Mouse (Mus musculus) embryonic fibroblast, embryonic 13.5 days (primary cell): ENCODE measurements around the gene Izumo1r. TPM values are rescaled to one million over a fixed set of nuclear protein-coding genes. Genes with fewer than 3 reads are reported as not detected.

ENCODE experiments used
- H3K27ac ChIP-seq: 2 replicates; pipeline ENCODE4 v1.5.1; 2012; ENCODE audit warnings: low read length, control low read depth, inconsistent platforms; ENCODE audit not compliant: insufficient read depth
- H3K4me1 ChIP-seq: 2 replicates; pipeline ENCODE4 v1.6.1; 2011; ENCODE audit warnings: low read length; ENCODE audit not compliant: control insufficient read depth, insufficient read depth
- H3K4me3 ChIP-seq: 2 replicates; pipeline ENCODE4 v1.5.1; 2011; ENCODE audit warnings: mild to moderate bottlenecking, control low read depth, low read length; ENCODE audit not compliant: insufficient read depth
- CTCF ChIP-seq: IDR thresholded peaks from 2 replicates; pipeline ENCODE4 v1.5.1; 2011; ENCODE audit warnings: mild to moderate bottlenecking, control low read depth, low read length, moderate library complexity, borderline replicate concordance; ENCODE audit not compliant: insufficient read depth
- POLR2A ChIP-seq: IDR thresholded peaks from 2 replicates; pipeline ENCODE4 v1.6.1; 2011; ENCODE audit warnings: low read depth, mild to moderate bottlenecking, control low read depth, low read length, moderate library complexity
- polyA plus RNA-seq: library from polyadenylated mRNA; stranded (reverse); fragments of >200 nt; gene quantifications from 2 replicates; pipeline ENCODE4 v1.2.4, GENCODE M21; 2011; ENCODE audit warnings: low read depth; ENCODE audit not compliant: missing spikeins, insufficient read length

The Izumo1r gene
- polyA plus RNA-seq = not detected in 2 replicates

- peaks cover 6% of the 10 kb centered on the region; the same call in 1 of the 2 replicates for H3K4me1 ChIP-seq
- no peak within 1 kb of the TSS for H3K27ac ChIP-seq
- no peak within 1 kb of the TSS for H3K4me3 ChIP-seq
- no peak for TF ChIP-seq CTCF
- TF ChIP-seq POLR2A = no peak
Measured at GRCm38 (mm10) chr9:14903581-14904378, at the start of gene Izumo1r. TSS of gene Izumo1r (minus strand) at chr9:14903949.

- TF ChIP-seq POLR2A (no peak), CTCF (no peak)
- no peaks in the 10 kb centered on the region for H3K4me1 ChIP-seq
- no peak overlapping the region for H3K4me3 ChIP-seq
- H3K27ac ChIP-seq = no peak overlapping the region
Measured at GRCm38 (mm10) chr9:14951072-14951471, 47.3 kb upstream of the Izumo1r start.

- H3K4me3 ChIP-seq = no peak overlapping the region
- H3K4me1 ChIP-seq = no peaks in the 10 kb centered on the region
- H3K27ac ChIP-seq = no peak overlapping the region
- TF ChIP-seq CTCF = no peak
- no peak for TF ChIP-seq POLR2A
Measured at GRCm38 (mm10) chr9:14948843-14949242, 45.1 kb upstream of the Izumo1r start.

- Histone ChIP-seq H3K27ac (no peak overlapping the region), H3K4me3 (no peak overlapping the region), H3K4me1 (no peaks in the 10 kb centered on the region)
- TF ChIP-seq CTCF = no peak
- no peak for TF ChIP-seq POLR2A
Measured at GRCm38 (mm10) chr9:14946677-14947076, 42.9 kb upstream of the Izumo1r start.

- TF ChIP-seq CTCF (no peak), POLR2A (no peak)
- no peak overlapping the region for H3K4me3 ChIP-seq
- no peaks in the 10 kb centered on the region for H3K4me1 ChIP-seq
- no peak overlapping the region for H3K27ac ChIP-seq
Measured at GRCm38 (mm10) chr9:14945919-14946318, 42.2 kb upstream of the Izumo1r start.

- H3K27ac ChIP-seq = no peak overlapping the region
- no peak overlapping the region for H3K4me3 ChIP-seq
- H3K4me1 ChIP-seq = no peaks in the 10 kb centered on the region
- TF ChIP-seq POLR2A (no peak), CTCF (no peak)
Measured at GRCm38 (mm10) chr9:14942143-14942720, 38.5 kb upstream of the Izumo1r start.

GRCm38 (mm10) chr9:14939610-14940009, 35.9 kb upstream of the Izumo1r start:
- H3K4me3 ChIP-seq = no peak overlapping the region
- no peak for TF ChIP-seq CTCF
- no peak for TF ChIP-seq POLR2A
- H3K4me1 ChIP-seq = no peaks in the 10 kb centered on the region
- no peak overlapping the region for H3K27ac ChIP-seq

GRCm38 (mm10) chr9:14937308-14937707, 33.6 kb upstream of the Izumo1r start:
- Histone ChIP-seq H3K4me3 (no peak overlapping the region), H3K27ac (no peak overlapping the region), H3K4me1 (no peaks in the 10 kb centered on the region)
- no peak for TF ChIP-seq POLR2A
- no peak for TF ChIP-seq CTCF

GRCm38 (mm10) chr9:14934851-14935250, 31.1 kb upstream of the Izumo1r start:
- TF ChIP-seq CTCF = no peak
- no peak for TF ChIP-seq POLR2A
- no peaks in the 10 kb centered on the region for H3K4me1 ChIP-seq
- H3K27ac ChIP-seq = no peak overlapping the region
- H3K4me3 ChIP-seq = no peak overlapping the region

GRCm38 (mm10) chr9:14931943-14932342, 28.2 kb upstream of the Izumo1r start:
- no peak for TF ChIP-seq CTCF
- no peak for TF ChIP-seq POLR2A

More at GRCm38 (mm10) chr9:14931943-14932342, 28.2 kb upstream of the Izumo1r start:
- Histone ChIP-seq H3K27ac (no peak overlapping the region), H3K4me1 (no peaks in the 10 kb centered on the region), H3K4me3 (no peak overlapping the region)
